Mouse (Mus musculus): ENCODE results near the gene Otos.

DNA sequence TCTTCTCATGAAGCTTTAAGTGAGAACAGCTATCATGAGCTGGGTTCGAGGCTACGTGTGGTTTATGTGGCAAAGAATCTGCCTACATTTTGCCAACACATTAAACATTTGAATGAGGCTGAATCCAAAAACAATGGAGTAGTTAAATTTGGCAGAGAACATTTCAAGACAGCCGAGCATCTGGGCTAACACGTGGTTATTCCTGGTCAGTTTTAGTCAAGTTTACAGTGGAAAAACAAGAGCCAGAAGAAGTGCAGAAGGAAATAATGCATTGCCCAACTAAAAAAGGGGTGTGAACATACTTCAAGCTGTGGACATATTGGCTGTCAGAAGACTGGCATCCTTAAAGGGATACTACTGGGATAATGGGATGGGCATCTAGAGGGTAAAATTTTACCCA is 22.7 kb upstream of the Otos start:
- TF ChIP-seq CTCF (IDR thresholded peaks at IDR 0.05; ENCODE audit: borderline replicate concordance, extremely low read depth, insufficient read depth, insufficient read length) (no peak), POLR2A (IDR thresholded peaks at IDR 0.05; ENCODE audit: borderline replicate concordance, extremely low read depth, insufficient read depth, insufficient read length, poor library complexity, severe bottlenecking) (no peak)
